In the genomic region with DNA sequence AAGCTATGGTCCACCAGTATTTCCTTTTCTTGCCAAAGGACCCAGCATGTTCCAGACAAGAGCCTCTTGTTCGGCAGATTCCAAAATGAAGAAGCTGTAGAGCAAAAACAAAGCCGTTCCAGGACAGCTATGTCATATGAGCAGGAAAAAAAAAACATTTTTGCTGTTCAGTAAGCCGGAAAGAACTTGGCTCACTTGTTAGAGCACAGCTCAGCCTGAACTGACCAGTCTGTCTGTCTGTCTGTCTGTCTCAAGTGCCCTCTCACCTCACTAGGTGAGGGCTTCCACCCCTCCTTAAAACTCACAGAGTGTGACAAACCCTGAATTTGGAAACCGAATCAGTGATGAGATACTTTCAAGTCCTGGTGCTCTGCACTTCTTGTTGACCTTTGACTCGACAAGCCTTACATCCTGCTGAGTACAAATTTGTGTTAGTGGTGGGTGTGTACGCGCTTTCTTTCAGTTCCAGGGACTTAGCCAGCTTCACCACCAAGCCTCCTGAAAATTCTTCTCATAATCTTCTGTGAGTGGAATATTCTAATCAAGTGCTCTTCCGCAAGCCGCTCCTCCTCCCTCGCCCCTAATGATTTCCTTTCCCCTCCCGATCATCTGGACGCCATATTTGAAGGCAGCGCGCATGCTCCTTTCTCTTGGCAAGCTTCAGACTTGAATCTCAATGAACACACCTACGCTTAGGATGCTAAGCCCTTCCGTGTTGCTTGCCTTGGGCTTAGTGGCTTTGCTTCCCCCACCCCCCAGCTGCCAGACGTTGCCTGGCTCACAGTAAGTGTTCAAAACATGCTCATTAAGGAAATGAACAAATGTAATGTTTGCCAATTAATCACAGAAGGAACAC, we compare ENCODE assay signal across 11 mouse cellular contexts.
DNase-seq lines count a peak whose midpoint lies in the region; ATAC-seq and TF ChIP-seq lines count a peak whose summit lies in the region.
"Had no signal": no experiment of that assay in that cellular context is flagged by ENCODE, and none has a peak within 500 bp of the region (broad histone marks: within the 10 kb centered on the region; RNA-seq: fewer than 3 reads in every experiment).

No protein-coding gene starts in this region.

- H3K79me2 ChIP-seq in heart, adult 2 months (replicated peaks; ENCODE audit: control insufficient read depth, insufficient read depth, low read length), result no peaks in the 10 kb centered on the region

- peaks cover 25% of the 10 kb centered on the region; the same call in 1 of the 2 replicates for H3K27me3 ChIP-seq in limb, embryonic 14.5 days (ENCODE audit: control insufficient read depth, insufficient read depth, low read length)
- no peaks in the 10 kb centered on the region for H3K27me3 ChIP-seq in heart, adult 2 months (ENCODE audit: control insufficient read depth, insufficient read depth, low read length)

- TF ChIP-seq EP300 in heart, adult 2 months (IDR thresholded peaks at IDR 0.05; ENCODE audit: insufficient read depth, low read depth, low read length), result no peak

- peak; percentile 12 for DNase-seq in embryo, embryonic 10 days (ENCODE audit: low spot score)
- no peak for DNase-seq in embryo, embryonic 9.5 days (ENCODE audit: extremely low spot score)
- DNase-seq in brain, embryonic 14.5 days (ENCODE audit: low read depth), result peak; percentile 79
- DNase-seq in kidney, postnatal 36 days, result peak; percentile 52 to 71
- no peak for DNase-seq in limb, embryonic 14.5 days (ENCODE audit: low spot score)
- DNase-seq in urinary bladder, postnatal 10 days (ENCODE audit: low spot score), result no peak
- no peak for DNase-seq in heart, adult 2 months
- DNase-seq: heart, postnatal 36 days had no signal

- H3K4me1 ChIP-seq in limb, embryonic 14.5 days (ENCODE audit: control insufficient read depth, insufficient read depth, low read length), result peaks cover 4% of the 10 kb centered on the region
- H3K4me1 ChIP-seq in heart, adult 2 months (ENCODE audit: control insufficient read depth, insufficient read depth, low read length), result no peaks in the 10 kb centered on the region
- H3K4me1 ChIP-seq: stomach, embryonic 15.5 days had no signal

- no peak for TF ChIP-seq POLR2A in brain, embryonic 14.5 days (IDR thresholded peaks at IDR 0.05; ENCODE audit: borderline replicate concordance, extremely low read depth, insufficient read depth, insufficient read length, poor library complexity, severe bottlenecking)
- TF ChIP-seq POLR2A in limb, embryonic 14.5 days (IDR thresholded peaks at IDR 0.05; ENCODE audit: borderline replicate concordance, extremely low read depth, insufficient read depth, insufficient read length), result no peak
- TF ChIP-seq POLR2A in heart, adult 2 months (IDR thresholded peaks at IDR 0.05; ENCODE audit: insufficient read depth, low read depth, low read length), result no peak

- TF ChIP-seq CTCF in brain, embryonic 14.5 days (IDR thresholded peaks at IDR 0.05; ENCODE audit: borderline replicate concordance, extremely low read depth, insufficient read depth, insufficient read length), result no peak
- TF ChIP-seq CTCF in heart, adult 2 months (IDR thresholded peaks at IDR 0.05), result no peak

- no peak overlapping the region for H3K9ac ChIP-seq in limb, embryonic 14.5 days (ENCODE audit: low read depth, low read length, severe bottlenecking)
- H3K9ac ChIP-seq in heart, adult 2 months (ENCODE audit: low read depth, low read length), result no peak overlapping the region
- H3K9ac ChIP-seq: midbrain, embryonic 12.5 days; stomach, embryonic 15.5 days had no signal

- H3K36me3 ChIP-seq in limb, embryonic 14.5 days (ENCODE audit: control insufficient read depth, insufficient read depth, low read length), result no peaks in the 10 kb centered on the region
- no peaks in the 10 kb centered on the region for H3K36me3 ChIP-seq in heart, adult 2 months (ENCODE audit: control insufficient read depth, insufficient read depth, low read length)
- H3K36me3 ChIP-seq: midbrain, embryonic 12.5 days; stomach, embryonic 15.5 days had no signal

- H3K27ac ChIP-seq in limb, embryonic 14.5 days (replicated peaks; ENCODE audit: low read depth, low read length), result no peak overlapping the region
- H3K27ac ChIP-seq in heart, adult 2 months, result no peak overlapping the region
- H3K27ac ChIP-seq: midbrain, embryonic 12.5 days; stomach, embryonic 15.5 days had no signal

- H3K4me3 ChIP-seq in limb, embryonic 14.5 days (replicated peaks; ENCODE audit: low read length), result peak overlapping the region; percentile 4; the same call in 1 of the 2 replicates
- H3K4me3 ChIP-seq in heart, adult 2 months, result no peak overlapping the region
- H3K4me3 ChIP-seq: midbrain, embryonic 12.5 days; stomach, embryonic 15.5 days had no signal

- H3K4me2 ChIP-seq in limb, embryonic 14.5 days (replicated peaks; ENCODE audit: low read depth, low read length, severe bottlenecking), result peak overlapping the region; percentile 28
- H3K4me2 ChIP-seq: midbrain, embryonic 12.5 days; stomach, embryonic 15.5 days had no signal

- intact Hi-C loops in heart, adult 2 months (cut with DNase I), result loop anchor here (10.0 kb wide), 1 partner anchor 1032 kb away; no protein-coding TSS in a partner anchor

- no peaks in the 10 kb centered on the region for H3K9me3 ChIP-seq in limb, embryonic 14.5 days (ENCODE audit: control insufficient read depth, low read length)
- H3K9me3 ChIP-seq: midbrain, embryonic 12.5 days; stomach, embryonic 15.5 days had no signal

- 35% methylated on average over 17 of the region's 17 CpGs for WGBS in limb, embryonic 14.5 days
- 62% methylated on average over 17 of the region's 17 CpGs for WGBS in heart, adult 2 months

- no peak for ATAC-seq in limb, embryonic 14.5 days (ENCODE audit: low FRiP score, low read depth)
- ATAC-seq in activated CD4-positive, CD25-positive, alpha-beta regulatory T cell, adult 4 months, result no peak

Comparison
In these comparisons a context has a peak if more than half of its experiments do, and no peak if none do; other contexts are left out.
1. DNase-seq: peak in embryo, embryonic 10 days (single experiment), brain, embryonic 14.5 days (single experiment) and kidney, postnatal 36 days (2 of 2); none in embryo, embryonic 9.5 days (single experiment), limb, embryonic 14.5 days (single experiment), urinary bladder, postnatal 10 days (single experiment) and heart, adult 2 months (0 of 2).